Mouse (Mus musculus) heart, adult 2 months (tissue): ENCODE data around the gene Pex5l.

Experiments
- CTCF ChIP-seq: fragments of 200-600 bp; IDR thresholded peaks from 2 replicates; pipeline ENCODE4 v1.8.1; 2022; ENCODE audit warnings: antibody characterized with exemption, mild to moderate bottlenecking, moderate library complexity
- EP300 ChIP-seq: fragments of 200-500 bp; IDR thresholded peaks from 2 replicates; pipeline ENCODE4 v1.6.1; 2011; ENCODE audit warnings: low read depth, low read length, control low read depth; ENCODE audit not compliant: insufficient read depth

- TF ChIP-seq CTCF, result no peak
- no peak for TF ChIP-seq EP300
These were observed 13.1 kb downstream of the Pex5l start for GRCm38 (mm10) chr3:33129944-33130343.
